Mouse (Mus musculus) embryonic fibroblast, embryonic 13.5 days (primary cell): ENCODE data around the gene Apba1.

ENCODE experiments used
- CTCF ChIP-seq: IDR thresholded peaks from 2 replicates; pipeline ENCODE4 v1.5.1; 2011; ENCODE audit warnings: mild to moderate bottlenecking, control low read depth, low read length, moderate library complexity, borderline replicate concordance; ENCODE audit not compliant: insufficient read depth
- POLR2A ChIP-seq: IDR thresholded peaks from 2 replicates; pipeline ENCODE4 v1.6.1; 2011; ENCODE audit warnings: low read depth, mild to moderate bottlenecking, control low read depth, low read length, moderate library complexity

GRCm38 (mm10) chr19:23757961-23758553 is 630 bp upstream of the Apba1 start:
- TF ChIP-seq CTCF (peak; percentile 78), POLR2A (no peak)
